Mouse (Mus musculus) embryonic facial prominence, embryonic 11.5 days (tissue): ENCODE measurements around the gene Chka. TPM values are rescaled to one million over a fixed set of nuclear protein-coding genes. Genes with fewer than 3 reads are reported as not detected.

Experiments
- ATAC-seq: fragments of 200-750 bp; cut with Nextera tagmentation; replicated peaks from 2 replicates; pipeline ENCODE4 v1.8.0; 2017; ENCODE audit warnings: low read depth; ENCODE audit not compliant: insufficient number of reproducible peaks, low FRiP score, low TSS enrichment
- DNase-seq: peaks from one replicate; pipeline ENCODE4 v3.0.0-alpha.2; 2015; ENCODE audit warnings: low spot score
- H3K27ac ChIP-seq: fragments of 300-500 bp; sonication (generic); replicated peaks from 2 replicates; pipeline ENCODE4 v1.5.1; 2014; ENCODE audit warnings: mild to moderate bottlenecking, low read depth, low read length, control low read depth
- H3K27me3 ChIP-seq: fragments of 300-500 bp; sonication (generic); 2 replicates; pipeline ENCODE4 v1.6.1; 2014; ENCODE audit warnings: mild to moderate bottlenecking, low read length, moderate library complexity, mixed read lengths; ENCODE audit not compliant: control insufficient read depth, insufficient read depth
- H3K36me3 ChIP-seq: fragments of 300-500 bp; sonication (generic); replicated peaks from 2 replicates; pipeline ENCODE4 v1.6.1; 2014; ENCODE audit warnings: low read depth, mild to moderate bottlenecking, low read length, moderate library complexity, mixed read lengths; ENCODE audit not compliant: control insufficient read depth, insufficient read depth
- H3K4me1 ChIP-seq: fragments of 300-500 bp; sonication (generic); 2 replicates; pipeline ENCODE4 v1.6.1; 2014; ENCODE audit warnings: low read length, mixed read lengths; ENCODE audit not compliant: control insufficient read depth, insufficient read depth
- H3K4me2 ChIP-seq: fragments of 300-500 bp; sonication (generic); 2 replicates; pipeline ENCODE4 v1.6.1; 2014; ENCODE audit warnings: low read depth, mild to moderate bottlenecking, control low read depth, low read length, moderate library complexity
- H3K4me3 ChIP-seq: fragments of 300-500 bp; sonication (generic); 2 replicates; pipeline ENCODE4 v1.5.1; 2014; ENCODE audit warnings: low read depth, low read length, control low read depth
- H3K9ac ChIP-seq: fragments of 300-500 bp; sonication (generic); replicated peaks from 2 replicates; pipeline ENCODE4 v1.6.1; 2014; ENCODE audit warnings: mild to moderate bottlenecking, control low read depth, low read length
- H3K9me3 ChIP-seq: fragments of 300-500 bp; sonication (generic); replicated peaks from 2 replicates; pipeline ENCODE4 v1.6.1; 2016; ENCODE audit warnings: mild to moderate bottlenecking, low read length, inconsistent platforms, mixed read lengths; ENCODE audit not compliant: control insufficient read depth
- WGBS: fragments of 180-500 bp; shearing (Covaris S2); extraction: QIAGEN DNeasy Blood & Tissue Kit; methylation state at CpG from one replicate; pipeline ENCODE4 v1.1.7; 2014; 5-methylcytosine and 5-hydroxymethylcytosine counted together
- polyA plus RNA-seq: library from polyadenylated mRNA; unstranded; fragments of >200 nt; fragmentation: Nextera tagmentation; extraction: Ambion mirVana; gene quantifications from 2 replicates; pipeline ENCODE4 v1.2.1, GENCODE M21; 2014

Chka gene
- polyA plus RNA-seq, 1 experiment from 2014 or later, result 38.1 TPM

DNA sequence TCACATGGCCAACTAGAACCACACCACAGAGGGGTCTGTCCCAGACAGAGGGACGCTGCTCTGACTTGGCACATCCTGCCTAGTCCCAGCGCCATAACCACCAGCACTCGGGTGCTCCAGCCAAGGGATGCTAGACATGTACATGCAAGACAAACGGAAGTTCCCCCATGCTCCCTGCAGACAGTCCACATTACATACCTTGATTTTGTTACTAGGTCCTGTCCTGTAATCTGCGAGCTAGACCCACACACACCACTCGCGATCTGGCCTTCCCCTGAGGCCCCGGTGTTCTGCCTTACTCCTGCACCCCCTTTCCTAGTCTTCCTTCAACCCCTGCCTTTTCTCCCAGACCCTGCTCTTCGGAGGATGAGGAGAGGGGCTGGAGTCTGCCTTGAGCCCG is 54.8 kb downstream of the Chka start:
- peak; percentile 18 for DNase-seq
- WGBS, result 41% methylated on average over 10 of the region's 10 CpGs
- no peaks in the 10 kb centered on the region for H3K9me3 ChIP-seq
- peak overlapping the region; percentile 66 for H3K9ac ChIP-seq
- H3K4me3 ChIP-seq, result peak overlapping the region; percentile 57
- H3K27me3 ChIP-seq, result no peaks in the 10 kb centered on the region
- peak; percentile 11; the same call in 1 of the 2 replicates for ATAC-seq
- H3K27ac ChIP-seq, result no peak overlapping the region
- peaks cover 7% of the 10 kb centered on the region; the same call in 1 of the 2 replicates for H3K4me1 ChIP-seq
- H3K4me2 ChIP-seq, result peak overlapping the region; percentile 78
- H3K36me3 ChIP-seq, result peaks cover 3% of the 10 kb centered on the region

DNA sequence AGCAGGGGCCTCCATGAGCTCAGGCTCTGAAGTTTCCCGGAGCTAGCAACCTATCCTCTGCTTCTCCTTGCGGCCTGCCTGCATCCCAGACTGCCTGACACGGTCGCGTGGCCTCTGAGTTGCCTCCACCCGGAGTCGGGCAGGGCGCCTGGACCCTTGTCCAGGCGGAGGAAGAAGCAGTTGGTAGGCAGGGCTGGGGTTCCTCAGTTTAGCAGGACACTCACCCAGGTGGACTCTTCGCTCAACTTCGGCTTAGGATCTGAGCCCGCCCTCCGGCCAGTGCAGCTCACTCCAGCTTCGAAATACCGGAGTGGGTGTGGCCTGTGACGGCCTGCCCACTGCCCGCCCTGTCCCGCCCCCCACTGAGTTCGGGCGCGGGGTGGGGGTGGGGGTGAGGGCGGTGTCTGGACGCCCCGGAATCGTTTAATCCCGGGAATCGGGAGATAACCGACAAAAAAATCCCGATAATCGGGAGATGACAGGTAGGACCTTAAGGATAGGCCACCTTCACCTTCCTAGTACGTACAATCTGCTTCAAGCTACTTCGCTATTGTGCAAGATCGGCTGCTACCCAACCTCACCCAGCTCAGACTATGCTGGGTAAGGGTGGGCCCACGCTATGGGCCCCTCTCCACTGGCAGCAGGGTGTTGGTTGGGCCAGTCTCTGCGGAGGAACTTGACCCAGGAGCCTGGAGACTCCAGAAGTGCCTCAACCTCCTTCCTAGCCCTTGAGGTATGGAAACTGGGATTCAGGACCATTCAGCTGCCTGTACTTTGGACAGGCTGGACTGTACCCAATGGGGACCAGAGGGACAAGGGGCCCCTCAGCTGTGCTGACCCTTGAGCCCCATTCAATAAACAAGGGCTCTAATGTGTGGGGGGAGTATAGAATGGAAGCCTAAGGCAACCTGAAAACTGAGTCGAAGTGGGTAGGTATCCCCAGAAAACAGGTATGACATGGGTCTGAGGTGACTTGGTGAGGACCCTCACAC is 55.5 kb downstream of the Chka start, which contains the start of gene Tcirg1:
Gene Tcirg1 (minus strand): TSS at position 339 of the 992 bp plus-strand sequence.
- peaks cover 3% of the 10 kb centered on the region for H3K36me3 ChIP-seq
- no peak within 1 kb of the TSS for H3K27ac ChIP-seq
- peaks cover 7% of the 10 kb centered on the region; the same call in 1 of the 2 replicates for H3K4me1 ChIP-seq
- peak within 1 kb of the TSS; percentile 66 for H3K9ac ChIP-seq
- WGBS, result 5% methylated on average over 36 of the region's 36 CpGs
- H3K9me3 ChIP-seq, result no peaks in the 10 kb centered on the region
- H3K27me3 ChIP-seq, result no peaks in the 10 kb centered on the region
- H3K4me3 ChIP-seq, result peak within 1 kb of the TSS; percentile 57
- H3K4me2 ChIP-seq, result peak within 1 kb of the TSS; percentile 78
- DNase-seq (peak; percentile 80), ATAC-seq (peak; percentile 53)

- 84% methylated on average over 8 of the region's 8 CpGs for WGBS
- Histone ChIP-seq H3K4me3 (no peak overlapping the region), H3K9me3 (no peaks in the 10 kb centered on the region), H3K4me1 (peaks cover 7% of the 10 kb centered on the region; the same call in 1 of the 2 replicates), H3K27me3 (no peaks in the 10 kb centered on the region), H3K9ac (no peak overlapping the region), H3K27ac (no peak overlapping the region), H3K36me3 (peaks cover 3% of the 10 kb centered on the region), H3K4me2 (no peak overlapping the region)
- ATAC-seq (no peak), DNase-seq (no peak)
These were observed 56.5 kb downstream of the Chka start for GRCm38 (mm10) chr19:3907876-3908660.

GRCm38 (mm10) chr19:3910206-3910605 is 58.6 kb downstream of the Chka start:
- Histone ChIP-seq H3K36me3 (peaks cover 3% of the 10 kb centered on the region), H3K27me3 (no peaks in the 10 kb centered on the region), H3K4me3 (no peak overlapping the region), H3K9ac (no peak overlapping the region), H3K4me1 (peaks cover 7% of the 10 kb centered on the region; the same call in 1 of the 2 replicates), H3K27ac (no peak overlapping the region), H3K4me2 (no peak overlapping the region), H3K9me3 (no peaks in the 10 kb centered on the region)
- 76% methylated on average over 5 of the region's 5 CpGs for WGBS
- ATAC-seq (no peak), DNase-seq (no peak)

- no peaks in the 10 kb centered on the region for H3K27me3 ChIP-seq
- H3K27ac ChIP-seq, result peak within 1 kb of the TSS; percentile 36; the same call in 1 of the 2 replicates
- no peaks in the 10 kb centered on the region for H3K9me3 ChIP-seq
- H3K4me1 ChIP-seq, result no peaks in the 10 kb centered on the region
- peak; percentile 96 for ATAC-seq
- peak within 1 kb of the TSS; percentile 66 for H3K9ac ChIP-seq
- peaks cover 3% of the 10 kb centered on the region for H3K36me3 ChIP-seq
- WGBS, result under 1% methylated on average over 43 of the region's 43 CpGs
- peak within 1 kb of the TSS; percentile 58 for H3K4me3 ChIP-seq
- peak; percentile 97 for DNase-seq
- H3K4me2 ChIP-seq, result peak within 1 kb of the TSS; percentile 79
These were observed 61.0 kb downstream of the Chka start, which contains the start of gene Ndufs8 for GRCm38 (mm10) chr19:3912337-3913204. Gene Ndufs8, minus strand, starts transcription at chr19:3912774.

DNA sequence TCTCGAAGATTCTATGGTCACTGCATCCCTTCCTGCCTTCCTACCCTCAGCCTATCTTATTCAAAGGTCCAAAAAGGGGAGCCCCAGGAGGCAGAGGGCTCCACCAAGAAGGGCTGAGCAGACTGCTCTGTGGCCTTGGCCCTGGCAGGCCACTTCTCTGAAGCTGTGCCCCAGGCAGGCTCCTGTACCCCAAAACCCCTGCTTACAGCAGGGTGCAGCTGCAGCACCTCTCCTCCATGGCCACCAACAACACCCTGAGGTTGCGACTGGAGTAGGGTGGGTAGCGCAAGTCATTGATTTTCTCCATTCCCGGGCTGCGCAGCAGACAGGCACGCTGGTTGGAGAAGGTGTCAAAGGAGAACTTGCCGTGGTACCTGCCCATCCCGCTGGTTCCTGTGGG is 62.1 kb downstream of the Chka start:
- H3K27me3 ChIP-seq, result no peaks in the 10 kb centered on the region
- H3K27ac ChIP-seq, result no peak overlapping the region
- peak overlapping the region; percentile 58 for H3K4me3 ChIP-seq
- peak overlapping the region; percentile 66 for H3K9ac ChIP-seq
- no peaks in the 10 kb centered on the region for H3K4me1 ChIP-seq
- DNase-seq (no peak), ATAC-seq (no peak)
- H3K36me3 ChIP-seq, result no peaks in the 10 kb centered on the region; the same call in 1 of the 2 replicates
- H3K4me2 ChIP-seq, result peak overlapping the region; percentile 79
- 87% methylated on average over 8 of the region's 8 CpGs for WGBS
- H3K9me3 ChIP-seq, result no peaks in the 10 kb centered on the region

- WGBS, result 90% methylated on average over 5 of the region's 5 CpGs
- no peak for DNase-seq
- ATAC-seq, result no peak
These were observed 63.0 kb downstream of the Chka start for GRCm38 (mm10) chr19:3914535-3914934.

More at GRCm38 (mm10) chr19:3914535-3914934, 63.0 kb downstream of the Chka start:
- no peak overlapping the region for H3K9ac ChIP-seq
- no peak overlapping the region for H3K27ac ChIP-seq
- no peaks in the 10 kb centered on the region for H3K27me3 ChIP-seq
- no peak overlapping the region for H3K4me2 ChIP-seq
- no peak overlapping the region for H3K4me3 ChIP-seq
- no peaks in the 10 kb centered on the region; the same call in 1 of the 2 replicates for H3K36me3 ChIP-seq
- H3K9me3 ChIP-seq, result no peaks in the 10 kb centered on the region
- H3K4me1 ChIP-seq, result no peaks in the 10 kb centered on the region
